Mouse (Mus musculus) midbrain, embryonic 10.5 days (tissue): ENCODE measurements around the gene Gm17387. TPM values are rescaled to one million over a fixed set of nuclear protein-coding genes. Genes with fewer than 3 reads are reported as not detected.
"Not testable (repeated sequence)": the region's sequence is repeated elsewhere in the genome, so short reads cannot be mapped to it uniquely, and the experiment has no call there.

Source experiments
- DNase-seq: peaks from one replicate; pipeline ENCODE4 v3.0.0-alpha.2; 2017; ENCODE audit warnings: low spot score
- H3K27ac ChIP-seq: fragments of 300-500 bp; sonication (generic); replicated peaks from 2 replicates; pipeline ENCODE4 v1.5.1; 2016; ENCODE audit warnings: mild to moderate bottlenecking
- H3K27me3 ChIP-seq: fragments of 300-500 bp; sonication (generic); 2 replicates; pipeline ENCODE4 v1.6.1; 2016; ENCODE audit warnings: low read depth, mild to moderate bottlenecking; ENCODE audit not compliant: poor library complexity, severe bottlenecking
- H3K36me3 ChIP-seq: fragments of 300-500 bp; sonication (generic); 2 replicates; pipeline ENCODE4 v1.6.1; 2016; ENCODE audit warnings: mild to moderate bottlenecking, moderate library complexity
- H3K4me1 ChIP-seq: fragments of 300-500 bp; sonication (generic); 2 replicates; pipeline ENCODE4 v1.6.1; 2016
- H3K4me3 ChIP-seq: fragments of 300-500 bp; sonication (generic); 2 replicates; pipeline ENCODE4 v1.5.1; 2016; ENCODE audit warnings: mild to moderate bottlenecking, moderate library complexity
- H3K9me3 ChIP-seq: fragments of 300-500 bp; sonication (generic); replicated peaks from 2 replicates; pipeline ENCODE4 v1.6.1; 2016; ENCODE audit warnings: mild to moderate bottlenecking
- WGBS: fragments of 180-500 bp; shearing (Covaris S2); methylation state at CpG from one replicate; pipeline ENCODE4 v1.1.7; 2016; 5-methylcytosine and 5-hydroxymethylcytosine counted together
- polyA plus RNA-seq: library from polyadenylated mRNA; unstranded; fragments of >200 nt; fragmentation: Nextera tagmentation; extraction: Ambion mirVana; gene quantifications from 2 replicates; pipeline ENCODE4 v1.2.1, GENCODE M21; 2016

Gene Gm17387
- polyA plus RNA-seq, 1 experiment from 2014 or later, result not detected

DNA sequence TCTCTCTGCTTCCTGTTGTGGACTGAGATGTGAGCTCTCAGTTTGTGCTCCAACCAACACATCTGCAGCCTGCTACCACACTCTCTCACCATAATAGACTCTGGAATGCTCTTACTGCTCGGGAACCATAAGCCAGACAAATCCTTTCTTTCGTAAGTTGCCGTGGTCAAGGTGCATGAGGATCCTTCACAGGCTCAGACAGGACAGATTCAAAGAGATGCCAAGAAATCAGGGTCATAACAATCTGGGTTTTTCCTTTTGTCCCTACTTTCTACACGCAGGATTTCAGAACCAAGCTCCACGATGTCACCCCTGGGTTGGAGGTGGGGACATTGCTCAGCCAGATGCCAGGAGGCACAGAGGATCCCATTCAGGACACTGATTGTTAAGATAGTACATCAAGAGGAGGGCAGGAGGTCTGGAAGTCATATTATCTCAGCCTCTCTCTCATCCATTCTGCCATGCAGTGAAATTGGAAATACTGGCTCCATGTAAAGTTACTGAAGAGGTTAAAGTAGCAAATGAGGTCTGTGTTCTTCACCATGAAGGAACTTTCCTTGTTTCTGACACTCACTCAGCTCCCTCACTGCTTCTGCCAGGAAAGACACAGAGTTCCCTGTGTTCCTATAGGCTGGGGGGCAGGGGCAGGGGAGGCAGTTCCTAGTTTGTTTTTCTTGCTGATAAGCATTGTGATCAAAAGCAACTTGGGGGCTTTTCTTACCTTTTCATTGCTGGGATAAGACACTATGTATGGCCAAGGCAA is 25.5 kb upstream of the Gm17387 start:
- Histone ChIP-seq H3K27ac (no peak overlapping the region), H3K4me1 (peaks cover 3% of the 10 kb centered on the region), H3K27me3 (peaks cover 9% of the 10 kb centered on the region), H3K36me3 (no peaks in the 10 kb centered on the region), H3K4me3 (no peak overlapping the region), H3K9me3 (no peaks in the 10 kb centered on the region)
- 88% methylated on average over 5 of the region's 5 CpGs for WGBS
- no peak for DNase-seq

GRCm38 (mm10) chr7:141006446-141006845 is 22.5 kb upstream of the Gm17387 start:
- no peak for DNase-seq
- Histone ChIP-seq H3K27me3 (peaks cover 13% of the 10 kb centered on the region), H3K4me1 (peaks cover 27% of the 10 kb centered on the region), H3K36me3 (no peaks in the 10 kb centered on the region), H3K4me3 (no peak overlapping the region), H3K9me3 (no peaks in the 10 kb centered on the region), H3K27ac (no peak overlapping the region)
- WGBS, result 91% methylated on average over 6 of the region's 6 CpGs

GRCm38 (mm10) chr7:141006914-141007313 is 22.0 kb upstream of the Gm17387 start:
- Histone ChIP-seq H3K4me3 (no peak overlapping the region), H3K4me1 (peaks cover 27% of the 10 kb centered on the region), H3K36me3 (no peaks in the 10 kb centered on the region), H3K27me3 (peaks cover 13% of the 10 kb centered on the region), H3K27ac (no peak overlapping the region), H3K9me3 (no peaks in the 10 kb centered on the region)
- 88% methylated on average over 5 of the region's 5 CpGs for WGBS
- no peak for DNase-seq

DNA sequence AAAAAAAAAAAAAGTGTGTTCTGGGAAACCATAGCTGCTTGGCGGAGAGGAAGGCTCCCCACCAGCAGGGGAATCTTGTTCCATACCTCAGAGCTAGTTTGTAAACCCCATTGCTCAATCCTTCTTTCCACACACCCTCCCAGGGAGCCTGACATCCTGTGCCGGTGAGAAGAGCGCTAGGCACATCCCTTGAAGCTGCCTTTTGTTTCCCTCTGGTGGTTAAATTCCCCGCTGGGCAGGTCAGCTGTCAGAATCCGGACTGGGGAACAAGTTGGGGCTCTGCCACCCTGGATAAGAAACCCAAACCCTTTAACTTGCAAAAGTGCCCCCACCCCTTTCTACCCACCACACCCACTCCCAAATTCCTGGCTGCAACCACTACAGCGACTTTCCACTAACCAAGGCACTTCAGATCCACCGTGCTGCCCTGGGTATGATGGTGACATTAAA is 20.6 kb upstream of the Gm17387 start:
- Histone ChIP-seq H3K9me3 (no peaks in the 10 kb centered on the region), H3K27ac (peak overlapping the region; percentile 59; the same call in 1 of the 2 replicates), H3K36me3 (no peaks in the 10 kb centered on the region), H3K4me3 (peak overlapping the region; percentile 43), H3K4me1 (peaks cover 27% of the 10 kb centered on the region), H3K27me3 (peaks cover 13% of the 10 kb centered on the region)
- 5% methylated on average over 7 of the region's 7 CpGs for WGBS
- peak; percentile 28 for DNase-seq

- DNase-seq, result peak; percentile 87
- no peaks in the 10 kb centered on the region for H3K36me3 ChIP-seq
- peaks cover 13% of the 10 kb centered on the region for H3K27me3 ChIP-seq
- no peaks in the 10 kb centered on the region for H3K9me3 ChIP-seq
- 9% methylated on average over 20 of the region's 20 CpGs for WGBS
- peak overlapping the region; percentile 43 for H3K4me3 ChIP-seq
- H3K27ac ChIP-seq, result peak overlapping the region; percentile 59
- H3K4me1 ChIP-seq, result peaks cover 27% of the 10 kb centered on the region
Measured at GRCm38 (mm10) chr7:141008938-141009660, 19.8 kb upstream of the Gm17387 start.

DNA sequence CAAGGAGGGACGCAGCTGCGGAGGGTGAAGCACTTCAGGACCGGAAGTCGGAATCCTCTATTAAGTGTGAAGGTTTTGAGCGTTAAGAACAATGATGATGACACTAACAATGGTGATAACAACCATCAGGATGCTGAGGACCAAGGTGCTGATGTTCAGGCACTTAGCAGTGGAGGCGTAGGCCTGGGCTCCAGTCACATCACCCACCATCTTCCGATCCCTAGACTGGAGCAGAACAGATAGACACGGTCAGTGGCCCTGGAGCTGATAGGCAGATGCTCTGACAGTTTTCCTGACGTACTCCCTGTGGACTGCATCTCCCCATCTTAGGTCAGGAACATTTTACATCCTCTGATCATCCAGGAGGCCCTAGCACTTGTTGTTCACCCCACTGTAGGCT is 19.3 kb upstream of the Gm17387 start:
- H3K4me3 ChIP-seq, result no peak overlapping the region

DNA sequence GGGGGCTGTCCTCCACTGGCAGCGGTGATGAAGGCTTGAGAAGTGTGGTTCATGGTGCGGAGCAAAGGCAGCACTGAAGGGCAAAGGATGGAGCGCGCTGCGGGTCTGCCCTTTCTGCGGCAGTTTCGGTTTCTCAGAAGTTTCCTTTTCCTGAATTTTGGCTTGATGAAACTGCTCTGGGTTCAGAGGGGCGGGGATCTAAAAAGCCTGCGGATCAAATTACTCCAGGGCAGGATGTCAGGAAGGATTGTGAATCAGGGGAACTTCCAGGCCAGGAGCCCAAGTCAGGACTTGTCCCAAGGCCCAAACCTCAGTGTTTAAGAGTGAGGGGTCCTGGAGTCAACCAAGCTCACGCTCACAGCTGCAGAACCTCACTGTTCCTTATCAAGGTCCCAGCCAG is 18.3 kb upstream of the Gm17387 start, which contains the start of gene Ifitm3:
Gene Ifitm3, minus strand, starts transcription at position 178 of the 400 bp plus-strand sequence.
- 40% methylated on average over 10 of the region's 10 CpGs for WGBS
- peak; percentile 17 for DNase-seq
- H3K36me3 ChIP-seq, result no peaks in the 10 kb centered on the region
- H3K4me3 ChIP-seq, result peak within 1 kb of the TSS; percentile 29
- H3K9me3 ChIP-seq, result no peaks in the 10 kb centered on the region
- H3K27me3 ChIP-seq, result peaks cover 13% of the 10 kb centered on the region
- peaks cover 27% of the 10 kb centered on the region for H3K4me1 ChIP-seq
- H3K27ac ChIP-seq, result peak within 1 kb of the TSS; percentile 39; the same call in 1 of the 2 replicates

More for the DNA sequence above, 19.3 kb upstream of the Gm17387 start:
- H3K4me1 ChIP-seq, result peaks cover 27% of the 10 kb centered on the region
- no peak overlapping the region for H3K27ac ChIP-seq
- no peaks in the 10 kb centered on the region for H3K9me3 ChIP-seq
- H3K27me3 ChIP-seq, result peaks cover 13% of the 10 kb centered on the region
- WGBS, result 84% methylated on average over 9 of the region's 9 CpGs
- no peaks in the 10 kb centered on the region for H3K36me3 ChIP-seq
- DNase-seq, result no peak

DNA sequence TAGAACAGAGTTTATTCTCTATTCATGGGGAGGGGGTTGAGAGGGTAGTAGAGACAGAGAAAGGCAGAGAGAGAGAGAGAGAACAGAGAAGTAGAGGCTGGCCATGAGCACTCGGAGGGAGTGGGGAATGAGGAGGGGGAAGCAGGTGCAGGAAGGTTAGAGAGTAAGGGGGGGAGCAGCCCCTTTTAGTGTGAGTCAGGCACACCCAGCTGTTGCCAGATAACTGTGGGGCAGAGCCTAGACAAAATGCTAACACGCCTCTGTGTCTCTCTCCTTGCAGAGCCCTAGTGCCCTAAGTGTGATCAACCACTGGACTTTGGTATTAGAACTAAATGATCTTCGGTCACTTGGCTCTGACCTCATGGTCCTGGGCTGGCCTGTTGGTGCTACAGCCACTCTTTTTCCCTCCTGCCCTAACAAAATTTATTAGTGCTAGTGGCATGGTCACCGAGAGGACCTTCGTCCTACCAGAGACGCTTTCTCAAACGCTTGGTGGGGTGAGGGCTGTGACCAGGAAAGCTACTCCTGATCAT is 17.6 kb upstream of the Gm17387 start:
- Histone ChIP-seq H3K27ac (peak overlapping the region; percentile 39; the same call in 1 of the 2 replicates), H3K4me1 (peaks cover 27% of the 10 kb centered on the region), H3K36me3 (no peaks in the 10 kb centered on the region), H3K4me3 (no peak overlapping the region), H3K27me3 (peaks cover 13% of the 10 kb centered on the region), H3K9me3 (no peaks in the 10 kb centered on the region)
- DNase-seq, result no peak
- WGBS, result 89% methylated on average over 7 of the region's 7 CpGs

GRCm38 (mm10) chr7:141016707-141017697 is 11.9 kb upstream of the Gm17387 start:
- H3K27ac ChIP-seq, result no peak overlapping the region
- no peak for DNase-seq
- no peaks in the 10 kb centered on the region for H3K27me3 ChIP-seq
- no peaks in the 10 kb centered on the region for H3K9me3 ChIP-seq
- H3K4me3 ChIP-seq, result no peak overlapping the region
- no peaks in the 10 kb centered on the region for H3K36me3 ChIP-seq
- 89% methylated on average over 10 of the region's 10 CpGs for WGBS
- no peaks in the 10 kb centered on the region for H3K4me1 ChIP-seq

- not testable (repeated sequence) for H3K27ac ChIP-seq, H3K9me3 ChIP-seq, H3K36me3 ChIP-seq, H3K4me3 ChIP-seq, DNase-seq, H3K4me1 ChIP-seq, H3K27me3 ChIP-seq
- 88% methylated on average over 1 of the region's 1 CpGs for WGBS
Measured at GRCm38 (mm10) chr7:141017824-141018223, 11.1 kb upstream of the Gm17387 start, which contains the start of gene Ifitm6. Ifitm6 (minus strand) TSS chr7:141017924.

- DNase-seq, result no peak
Measured at GRCm38 (mm10) chr7:141019028-141019427, 9.9 kb upstream of the Gm17387 start.

More at GRCm38 (mm10) chr7:141019028-141019427, 9.9 kb upstream of the Gm17387 start:
- Histone ChIP-seq H3K9me3 (no peaks in the 10 kb centered on the region), H3K27me3 (no peaks in the 10 kb centered on the region), H3K4me3 (no peak overlapping the region), H3K36me3 (no peaks in the 10 kb centered on the region), H3K27ac (no peak overlapping the region), H3K4me1 (no peaks in the 10 kb centered on the region)
- WGBS, result 94% methylated on average over 5 of the region's 5 CpGs
